Mouse (Mus musculus): Measurements from ENCODE around the gene Patj. TPM values are rescaled to one million over a fixed set of nuclear protein-coding genes. Genes with fewer than 3 reads are reported as not detected.

Patj gene
- polyA plus RNA-seq, 1 experiment from 2014 or later, result 12.9 TPM

- 60% methylated on average over 9 of the region's 9 CpGs for WGBS
- no peak overlapping the region for H3K4me3 ChIP-seq (ENCODE audit: low read depth, low read length)
- H3K27ac ChIP-seq (ENCODE audit: low read depth, low read length), result no peak overlapping the region
- H3K9me3 ChIP-seq (ENCODE audit: control insufficient read depth), result no peaks in the 10 kb centered on the region
- no peak for ATAC-seq
- TF ChIP-seq CTCF (IDR thresholded peaks at IDR 0.05; ENCODE audit: low read depth), result no peak
- no peaks in the 10 kb centered on the region for H3K27me3 ChIP-seq (replicated peaks; ENCODE audit: control insufficient read depth, insufficient read depth, low read length)
- no peaks in the 10 kb centered on the region for H3K4me1 ChIP-seq (replicated peaks; ENCODE audit: control insufficient read depth, insufficient read depth, low read length)
- no peak overlapping the region for H3K9ac ChIP-seq (ENCODE audit: low read depth, low read length)
- no peak overlapping the region for H3K4me2 ChIP-seq (replicated peaks; ENCODE audit: low read depth)
- H3K36me3 ChIP-seq (ENCODE audit: control insufficient read depth, insufficient read depth), result peaks cover 12% of the 10 kb centered on the region; the same call in 1 of the 2 replicates
Observed at GRCm38 (mm10) chr4:98677506-98677905, 281.9 kb downstream of the Patj start.

GRCm38 (mm10) chr4:98686678-98687267 is 291.2 kb downstream of the Patj start:
- Histone ChIP-seq H3K4me3 (ENCODE audit: low read depth, low read length) (no peak overlapping the region), H3K4me2 (replicated peaks; ENCODE audit: low read depth) (no peak overlapping the region), H3K27ac (ENCODE audit: low read depth, low read length) (no peak overlapping the region), H3K9me3 (ENCODE audit: control insufficient read depth) (peaks cover 4% of the 10 kb centered on the region; the same call in 1 of the 2 replicates), H3K36me3 (ENCODE audit: control insufficient read depth, insufficient read depth) (peaks cover 20% of the 10 kb centered on the region), H3K9ac (ENCODE audit: low read depth, low read length) (no peak overlapping the region), H3K27me3 (replicated peaks; ENCODE audit: control insufficient read depth, insufficient read depth, low read length) (no peaks in the 10 kb centered on the region), H3K4me1 (replicated peaks; ENCODE audit: control insufficient read depth, insufficient read depth, low read length) (no peaks in the 10 kb centered on the region)
- no peak for ATAC-seq
- no peak for TF ChIP-seq CTCF (IDR thresholded peaks at IDR 0.05; ENCODE audit: low read depth)
- 83% methylated on average over 11 of the region's 11 CpGs for WGBS

- TF ChIP-seq CTCF (IDR thresholded peaks at IDR 0.05; ENCODE audit: low read depth), result no peak
- no peak for ATAC-seq
Observed at GRCm38 (mm10) chr4:98688116-98688515, 292.5 kb downstream of the Patj start.

GRCm38 (mm10) chr4:98688520-98688919 is 292.9 kb downstream of the Patj start:
- Histone ChIP-seq H3K36me3 (ENCODE audit: control insufficient read depth, insufficient read depth) (peaks cover 20% of the 10 kb centered on the region), H3K4me2 (replicated peaks; ENCODE audit: low read depth) (no peak overlapping the region), H3K9me3 (ENCODE audit: control insufficient read depth) (peaks cover 4% of the 10 kb centered on the region; the same call in 1 of the 2 replicates), H3K27me3 (replicated peaks; ENCODE audit: control insufficient read depth, insufficient read depth, low read length) (no peaks in the 10 kb centered on the region), H3K9ac (ENCODE audit: low read depth, low read length) (no peak overlapping the region), H3K4me3 (ENCODE audit: low read depth, low read length) (no peak overlapping the region), H3K27ac (ENCODE audit: low read depth, low read length) (no peak overlapping the region), H3K4me1 (replicated peaks; ENCODE audit: control insufficient read depth, insufficient read depth, low read length) (no peaks in the 10 kb centered on the region)
- no peak for ATAC-seq
- TF ChIP-seq CTCF (IDR thresholded peaks at IDR 0.05; ENCODE audit: low read depth), result no peak
- WGBS, result 82% methylated on average over 9 of the region's 9 CpGs

More at GRCm38 (mm10) chr4:98688116-98688515, 292.5 kb downstream of the Patj start:
- H3K27me3 ChIP-seq (replicated peaks; ENCODE audit: control insufficient read depth, insufficient read depth, low read length), result no peaks in the 10 kb centered on the region
- peaks cover 20% of the 10 kb centered on the region for H3K36me3 ChIP-seq (ENCODE audit: control insufficient read depth, insufficient read depth)
- H3K4me1 ChIP-seq (replicated peaks; ENCODE audit: control insufficient read depth, insufficient read depth, low read length), result no peaks in the 10 kb centered on the region
- no peak overlapping the region for H3K9ac ChIP-seq (ENCODE audit: low read depth, low read length)
- no peak overlapping the region for H3K27ac ChIP-seq (ENCODE audit: low read depth, low read length)
- H3K9me3 ChIP-seq (ENCODE audit: control insufficient read depth), result peaks cover 4% of the 10 kb centered on the region; the same call in 1 of the 2 replicates
- 92% methylated on average over 11 of the region's 11 CpGs for WGBS
- no peak overlapping the region for H3K4me2 ChIP-seq (replicated peaks; ENCODE audit: low read depth)
- no peak overlapping the region for H3K4me3 ChIP-seq (ENCODE audit: low read depth, low read length)

- TF ChIP-seq CTCF (IDR thresholded peaks at IDR 0.05; ENCODE audit: low read depth), result peak; percentile 40
- Histone ChIP-seq H3K4me3 (ENCODE audit: low read depth, low read length) (no peak overlapping the region), H3K36me3 (ENCODE audit: control insufficient read depth, insufficient read depth) (peaks cover 20% of the 10 kb centered on the region), H3K27me3 (replicated peaks; ENCODE audit: control insufficient read depth, insufficient read depth, low read length) (no peaks in the 10 kb centered on the region), H3K4me2 (replicated peaks; ENCODE audit: low read depth) (no peak overlapping the region), H3K27ac (ENCODE audit: low read depth, low read length) (no peak overlapping the region), H3K4me1 (replicated peaks; ENCODE audit: control insufficient read depth, insufficient read depth, low read length) (no peaks in the 10 kb centered on the region), H3K9ac (ENCODE audit: low read depth, low read length) (no peak overlapping the region), H3K9me3 (ENCODE audit: control insufficient read depth) (peaks cover 4% of the 10 kb centered on the region; the same call in 1 of the 2 replicates)
- ATAC-seq, result no peak
- WGBS, result 90% methylated on average over 1 of the region's 1 CpGs
Observed at GRCm38 (mm10) chr4:98689988-98690387, 294.4 kb downstream of the Patj start.

- peak overlapping the region; percentile 37 for H3K27ac ChIP-seq (ENCODE audit: low read depth, low read length)
- peaks cover 9% of the 10 kb centered on the region; the same call in 1 of the 2 replicates for H3K36me3 ChIP-seq (ENCODE audit: control insufficient read depth, insufficient read depth)
- H3K27me3 ChIP-seq (replicated peaks; ENCODE audit: control insufficient read depth, insufficient read depth, low read length), result no peaks in the 10 kb centered on the region
- H3K4me1 ChIP-seq (replicated peaks; ENCODE audit: control insufficient read depth, insufficient read depth, low read length), result no peaks in the 10 kb centered on the region
- peaks cover 4% of the 10 kb centered on the region; the same call in 1 of the 2 replicates for H3K9me3 ChIP-seq (ENCODE audit: control insufficient read depth)
- ATAC-seq, result peak; percentile 87
- H3K9ac ChIP-seq (ENCODE audit: low read depth, low read length), result no peak overlapping the region
- 18% methylated on average over 9 of the region's 9 CpGs for WGBS
- TF ChIP-seq CTCF (IDR thresholded peaks at IDR 0.05; ENCODE audit: low read depth), result no peak
- no peak overlapping the region for H3K4me3 ChIP-seq (ENCODE audit: low read depth, low read length)
- no peak overlapping the region for H3K4me2 ChIP-seq (replicated peaks; ENCODE audit: low read depth)
Observed at GRCm38 (mm10) chr4:98693465-98694185, 298.0 kb downstream of the Patj start.
